Mouse (Mus musculus): ENCODE data around the gene Gabpb2. TPM values are rescaled to one million over a fixed set of nuclear protein-coding genes. Genes with fewer than 3 reads are reported as not detected.
"Not testable (repeated sequence)": the region's sequence is repeated elsewhere in the genome, so short reads cannot be mapped to it uniquely, and the experiment has no call there.

The Gabpb2 gene
- polyA plus RNA-seq, 1 experiment from 2014 or later: 6.7 TPM

- peak; percentile 10; the same call in 1 of the 2 replicates for ATAC-seq (ENCODE audit: low FRiP score, low read depth)
- 1% methylated on average over 13 of the region's 13 CpGs for WGBS
- Histone ChIP-seq H3K9ac (peak overlapping the region; percentile 98), H3K4me2 (replicated peaks) (peak overlapping the region; percentile 87), H3K27me3 (replicated peaks) (no peaks in the 10 kb centered on the region), H3K27ac (peak overlapping the region; percentile 95), H3K36me3 (peaks cover 44% of the 10 kb centered on the region), H3K4me3 (peak overlapping the region; percentile 99), H3K4me1 (peaks cover 44% of the 10 kb centered on the region), H3K9me3 (no peaks in the 10 kb centered on the region)
Observed at GRCm38 (mm10) chr3:95229781-95230494, 12.2 kb upstream of the Gabpb2 start.

- WGBS: under 1% methylated on average over 43 of the region's 43 CpGs
- peaks cover 40% of the 10 kb centered on the region for H3K36me3 ChIP-seq
- H3K4me2 ChIP-seq (replicated peaks): peak overlapping the region; percentile 87
- peak; percentile 11; the same call in 1 of the 2 replicates for ATAC-seq (ENCODE audit: low FRiP score, low read depth)
- H3K9me3 ChIP-seq: no peaks in the 10 kb centered on the region
- H3K27me3 ChIP-seq (replicated peaks): no peaks in the 10 kb centered on the region
- H3K9ac ChIP-seq: peak overlapping the region; percentile 98
- peak overlapping the region; percentile 99 for H3K4me3 ChIP-seq
- peak overlapping the region; percentile 95 for H3K27ac ChIP-seq
- peaks cover 51% of the 10 kb centered on the region for H3K4me1 ChIP-seq
Observed at GRCm38 (mm10) chr3:95228894-95229780, 11.4 kb upstream of the Gabpb2 start.

- Histone ChIP-seq H3K27ac (peak within 1 kb of the TSS; percentile 95), H3K36me3 (peaks cover 40% of the 10 kb centered on the region), H3K9ac (peak within 1 kb of the TSS; percentile 98), H3K4me2 (replicated peaks) (peak within 1 kb of the TSS; percentile 87), H3K4me3 (peak within 1 kb of the TSS; percentile 99), H3K9me3 (no peaks in the 10 kb centered on the region), H3K27me3 (replicated peaks) (no peaks in the 10 kb centered on the region), H3K4me1 (peaks cover 52% of the 10 kb centered on the region)
- ATAC-seq (ENCODE audit: low FRiP score, low read depth): peak; percentile 90
- under 1% methylated on average over 64 of the region's 64 CpGs for WGBS
Observed at GRCm38 (mm10) chr3:95228148-95228893, 10.6 kb upstream of the Gabpb2 start, which contains the start of gene Cdc42se1. Cdc42se1 (plus strand) TSS chr3:95228732.

- peak overlapping the region; percentile 87 for H3K4me2 ChIP-seq (replicated peaks)
Observed at GRCm38 (mm10) chr3:95227214-95227613, 9.5 kb upstream of the Gabpb2 start.

DNA sequence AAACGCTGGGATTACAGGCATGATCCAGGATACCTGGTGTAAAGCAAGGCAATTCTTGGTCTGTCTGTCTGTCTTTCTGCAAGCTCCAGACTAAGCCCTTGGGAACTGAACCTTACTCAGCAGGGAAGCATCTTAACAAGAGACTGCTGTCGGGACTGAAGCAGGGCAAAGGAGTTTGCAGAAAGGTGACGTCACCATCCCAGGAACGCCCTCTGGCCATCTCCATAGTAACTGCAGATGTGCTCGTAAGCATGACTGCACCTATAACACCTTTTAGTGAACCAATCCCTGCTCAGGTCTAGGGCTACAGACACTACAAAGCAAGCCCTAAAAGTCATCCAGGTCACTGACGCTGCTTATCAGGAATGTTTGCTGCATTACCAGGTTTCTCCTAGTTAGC, 6.6 kb upstream of the Gabpb2 start:
- H3K27me3 ChIP-seq (replicated peaks): no peaks in the 10 kb centered on the region
- peak overlapping the region; percentile 39; the same call in 1 of the 2 replicates for H3K4me2 ChIP-seq (replicated peaks)
- no peaks in the 10 kb centered on the region for H3K9me3 ChIP-seq
- no peak overlapping the region for H3K9ac ChIP-seq
- 38% methylated on average over 6 of the region's 6 CpGs for WGBS
- peaks cover 24% of the 10 kb centered on the region for H3K4me1 ChIP-seq
- H3K36me3 ChIP-seq: peaks cover 57% of the 10 kb centered on the region
- H3K4me3 ChIP-seq: no peak overlapping the region
- ATAC-seq (ENCODE audit: low FRiP score, low read depth): no peak
- no peak overlapping the region for H3K27ac ChIP-seq

More at GRCm38 (mm10) chr3:95227214-95227613, 9.5 kb upstream of the Gabpb2 start:
- no peak for ATAC-seq (ENCODE audit: low FRiP score, low read depth)
- Histone ChIP-seq H3K27me3 (replicated peaks) (no peaks in the 10 kb centered on the region), H3K4me1 (peaks cover 52% of the 10 kb centered on the region), H3K9ac (peak overlapping the region; percentile 98), H3K9me3 (no peaks in the 10 kb centered on the region), H3K36me3 (peaks cover 40% of the 10 kb centered on the region), H3K27ac (peak overlapping the region; percentile 95; the same call in 1 of the 2 replicates), H3K4me3 (peak overlapping the region; percentile 99)
- 26% methylated on average over 1 of the region's 1 CpGs for WGBS

GRCm38 (mm10) chr3:95223041-95223440, 5.3 kb upstream of the Gabpb2 start:
- no peak overlapping the region for H3K4me3 ChIP-seq
- no peak overlapping the region for H3K27ac ChIP-seq
- peaks cover 29% of the 10 kb centered on the region for H3K4me1 ChIP-seq
- H3K4me2 ChIP-seq (replicated peaks): no peak overlapping the region
- 97% methylated on average over 2 of the region's 2 CpGs for WGBS
- ATAC-seq (ENCODE audit: low FRiP score, low read depth): no peak
- H3K27me3 ChIP-seq (replicated peaks): no peaks in the 10 kb centered on the region
- H3K9ac ChIP-seq: no peak overlapping the region
- H3K36me3 ChIP-seq: peaks cover 66% of the 10 kb centered on the region
- H3K9me3 ChIP-seq: no peaks in the 10 kb centered on the region

- Histone ChIP-seq H3K36me3 (peaks cover 60% of the 10 kb centered on the region), H3K4me1 (peaks cover 11% of the 10 kb centered on the region; the same call in 1 of the 2 replicates), H3K4me2 (replicated peaks) (peak overlapping the region; percentile 66), H3K9me3 (no peaks in the 10 kb centered on the region), H3K4me3 (peak overlapping the region; percentile 69; the same call in 1 of the 2 replicates), H3K27ac (peak overlapping the region; percentile 81; the same call in 1 of the 2 replicates), H3K9ac (0 out of 2 replicates have a peak overlapping the region, but pooled peaks have one; percentile 86), H3K27me3 (replicated peaks) (no peaks in the 10 kb centered on the region)
- WGBS: 76% methylated on average over 6 of the region's 6 CpGs
- ATAC-seq (ENCODE audit: low FRiP score, low read depth): no peak
Observed at GRCm38 (mm10) chr3:95218466-95219137, 886 bp upstream of the Gabpb2 start.

DNA sequence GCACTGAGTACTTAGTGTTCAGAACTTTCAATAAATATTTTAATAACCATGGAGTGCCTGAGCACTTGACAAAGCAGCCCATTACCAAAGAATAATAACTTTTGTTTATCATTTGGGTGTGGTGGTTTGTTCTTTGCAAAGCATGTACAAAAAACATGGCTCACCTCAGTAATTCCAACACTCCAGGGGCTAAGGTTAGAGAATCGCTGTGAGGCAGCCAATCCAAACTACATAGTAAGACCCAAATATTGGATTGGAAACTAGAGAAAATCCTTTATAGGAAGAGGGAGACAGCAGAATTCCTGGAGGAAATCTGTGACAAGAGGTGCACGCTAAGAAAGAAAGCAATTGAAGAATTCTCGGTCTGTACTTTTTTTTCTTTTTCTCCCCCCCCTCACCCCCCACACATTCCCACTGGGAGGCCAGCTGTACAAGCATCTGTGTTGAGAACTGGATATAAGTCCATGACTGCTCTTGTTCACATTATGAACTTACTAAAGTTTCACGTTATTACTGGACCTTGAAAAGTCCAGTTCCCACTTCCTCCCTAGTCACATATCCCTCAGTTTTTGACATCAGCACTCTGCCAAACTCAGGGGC, 961 bp downstream of the Gabpb2 start:
- Histone ChIP-seq H3K4me2 (replicated peaks) (peak overlapping the region; percentile 66), H3K27ac (peak overlapping the region; percentile 81), H3K36me3 (peaks cover 44% of the 10 kb centered on the region), H3K9ac (peak overlapping the region; percentile 86), H3K4me3 (peak overlapping the region; percentile 69), H3K4me1 (peaks cover 11% of the 10 kb centered on the region; the same call in 1 of the 2 replicates), H3K9me3 (no peaks in the 10 kb centered on the region), H3K27me3 (replicated peaks) (no peaks in the 10 kb centered on the region)
- WGBS: 24% methylated on average over 4 of the region's 4 CpGs
- ATAC-seq (ENCODE audit: low FRiP score, low read depth): no peak

DNA sequence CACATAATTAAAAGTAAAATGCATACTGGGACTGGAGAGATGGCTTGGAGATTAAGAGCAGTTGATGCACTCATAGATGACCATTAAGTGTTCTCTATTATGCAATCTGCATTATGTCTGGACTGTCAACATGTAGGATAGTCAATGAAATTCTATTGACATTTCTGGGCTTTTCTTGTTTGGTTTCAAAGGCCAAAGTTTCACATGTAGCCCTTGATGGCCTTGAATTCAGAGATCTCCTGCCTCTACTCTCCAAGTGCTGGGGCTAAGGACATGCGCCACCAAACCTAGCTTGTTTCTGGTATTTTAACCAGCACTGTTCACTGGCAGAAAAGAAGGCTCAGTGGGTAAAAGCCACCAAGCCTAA, 4.1 kb downstream of the Gabpb2 start:
- H3K27me3 ChIP-seq (replicated peaks): no peaks in the 10 kb centered on the region
- no peak overlapping the region for H3K27ac ChIP-seq
- peaks cover 10% of the 10 kb centered on the region; the same call in 1 of the 2 replicates for H3K4me1 ChIP-seq
- 100% methylated on average over 1 of the region's 1 CpGs for WGBS
- no peaks in the 10 kb centered on the region for H3K9me3 ChIP-seq
- H3K4me2 ChIP-seq (replicated peaks): no peak overlapping the region
- no peak overlapping the region for H3K4me3 ChIP-seq
- peaks cover 20% of the 10 kb centered on the region for H3K36me3 ChIP-seq
- no peak for ATAC-seq (ENCODE audit: low FRiP score, low read depth)
- no peak overlapping the region for H3K9ac ChIP-seq

DNA sequence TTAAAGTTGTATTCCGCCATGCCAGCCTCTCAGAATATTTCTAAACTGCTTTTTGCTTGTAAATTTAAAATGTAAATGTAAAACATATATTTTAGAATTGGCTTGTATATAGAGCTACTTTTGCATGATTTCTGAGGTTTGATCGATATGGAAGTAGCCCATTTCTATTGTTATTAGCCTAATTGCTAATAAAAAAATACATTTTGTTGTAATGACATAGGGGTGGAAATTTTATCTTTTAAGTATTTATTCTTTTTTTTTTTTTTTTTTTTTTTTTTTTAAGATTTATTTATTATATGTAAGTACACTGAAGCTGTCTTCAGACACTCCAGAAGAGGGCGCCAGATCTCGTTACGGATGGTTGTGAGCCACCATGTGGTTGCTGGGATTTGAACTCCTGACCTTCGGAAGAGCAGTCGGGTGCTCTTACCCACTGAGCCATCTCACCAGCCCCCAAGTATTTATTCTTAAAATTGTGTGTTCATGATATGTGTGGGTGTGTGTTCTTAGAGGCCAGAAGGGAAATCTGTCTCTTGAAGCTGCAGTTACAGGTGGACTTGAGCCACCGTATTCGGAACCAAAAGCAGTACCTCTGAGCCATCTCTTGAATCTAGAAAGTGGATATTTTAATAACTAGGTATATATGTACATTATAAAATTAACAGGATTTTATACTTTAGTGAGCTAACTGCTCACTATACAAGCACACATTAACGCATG, 4.7 kb downstream of the Gabpb2 start:
- not testable (repeated sequence) for ATAC-seq (ENCODE audit: low FRiP score, low read depth); H3K4me3 ChIP-seq; H3K4me1 ChIP-seq; H3K9me3 ChIP-seq; H3K4me2 ChIP-seq (replicated peaks); H3K27me3 ChIP-seq (replicated peaks); H3K9ac ChIP-seq; H3K27ac ChIP-seq
- peaks cover 19% of the 10 kb centered on the region for H3K36me3 ChIP-seq
- 95% methylated on average over 8 of the region's 10 CpGs for WGBS
